Mouse (Mus musculus): ENCODE data around the gene Pin1rt1.

Pin1rt1 gene

DNA sequence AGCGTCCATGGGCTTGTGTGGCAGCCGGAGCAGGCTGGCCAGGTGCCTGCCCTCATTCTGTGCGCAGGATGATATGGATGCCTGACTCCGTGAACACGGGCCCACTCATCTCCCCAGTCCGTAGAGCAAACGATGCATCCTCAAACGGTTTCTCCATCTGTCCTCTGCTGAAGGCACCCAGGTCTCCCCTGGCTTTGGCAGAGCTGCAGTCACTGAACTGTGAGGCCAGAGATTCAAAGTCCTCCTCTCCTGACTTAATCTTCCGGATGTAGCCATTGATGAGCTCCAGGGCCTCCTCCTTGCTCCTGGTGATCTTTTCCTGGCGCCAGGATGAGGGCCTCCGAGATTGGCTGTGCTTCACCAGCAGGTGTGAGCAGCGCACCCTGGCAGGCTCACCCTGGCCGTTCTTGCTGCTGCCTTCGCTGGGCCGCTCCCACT, 1.9 kb downstream of the Pin1rt1 start:
- intact Hi-C loops (cut with DNase I) = no loop called here

DNA sequence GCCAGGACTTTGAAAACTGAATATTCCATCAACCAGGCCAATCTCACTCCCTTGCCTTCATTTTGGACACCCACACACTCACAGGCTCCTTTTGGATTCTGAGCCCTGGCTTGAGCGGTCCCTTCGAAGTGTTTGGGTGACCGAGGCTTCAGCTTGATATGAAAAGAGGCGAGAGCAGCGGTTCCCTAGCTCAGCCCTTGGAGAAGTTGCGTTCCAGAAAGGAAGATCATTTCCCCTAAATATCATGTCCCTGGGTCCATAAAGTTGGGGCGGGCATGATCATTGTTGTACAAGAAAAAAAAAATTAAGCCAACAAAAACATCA, 3.7 kb downstream of the Pin1rt1 start:
- intact Hi-C loops (cut with DNase I) = no loop called here

DNA sequence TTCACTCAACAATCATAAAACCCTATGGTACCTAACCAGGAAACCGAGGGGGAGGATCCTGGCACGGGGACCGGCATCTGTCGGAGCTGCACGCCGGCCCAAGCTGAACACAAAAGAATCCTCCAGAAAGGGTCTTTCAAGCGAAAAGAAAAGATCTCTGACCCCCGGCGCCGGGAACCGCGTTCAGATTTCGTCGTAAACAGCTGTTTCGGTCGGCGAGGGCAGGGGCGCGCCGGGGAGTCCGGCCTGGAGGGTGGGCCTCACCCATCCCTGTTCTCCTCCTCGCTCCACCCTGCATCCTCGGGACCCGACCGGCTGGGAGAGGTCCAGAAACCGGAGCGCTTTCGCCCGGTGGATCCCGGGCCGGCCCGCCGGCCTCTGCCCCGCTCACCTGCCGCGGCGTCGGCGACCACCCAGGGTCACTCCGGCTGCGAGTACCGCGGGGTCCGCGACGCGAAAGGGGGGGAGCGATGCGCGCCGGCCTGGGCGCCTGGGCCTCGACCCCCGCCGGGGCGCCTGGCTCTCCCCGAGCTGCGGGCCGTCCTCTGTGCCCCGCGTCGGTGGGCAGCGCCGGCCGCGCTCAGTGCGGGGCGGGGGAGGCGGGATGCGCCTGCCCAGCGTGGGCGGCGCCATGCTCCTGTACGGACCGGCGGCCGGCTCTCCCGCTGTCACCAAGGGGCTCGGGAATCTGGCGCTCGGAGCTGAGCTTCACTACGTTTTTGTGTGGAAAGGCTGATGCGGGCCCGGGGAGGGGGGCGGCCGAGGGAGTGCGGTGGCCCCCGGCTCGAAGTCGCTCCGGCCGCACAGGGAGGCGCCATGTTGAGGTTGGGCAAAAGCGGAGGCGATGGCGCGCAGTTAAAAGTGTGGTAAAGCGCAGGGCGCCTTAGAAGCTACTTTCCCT, 4.3 kb downstream of the Pin1rt1 start, which contains the start of gene Tcp11l1:
Gene Tcp11l1 (minus strand): TSS at position 585 of the 901 bp plus-strand sequence.
- intact Hi-C loops (cut with DNase I) = no loop called here

DNA sequence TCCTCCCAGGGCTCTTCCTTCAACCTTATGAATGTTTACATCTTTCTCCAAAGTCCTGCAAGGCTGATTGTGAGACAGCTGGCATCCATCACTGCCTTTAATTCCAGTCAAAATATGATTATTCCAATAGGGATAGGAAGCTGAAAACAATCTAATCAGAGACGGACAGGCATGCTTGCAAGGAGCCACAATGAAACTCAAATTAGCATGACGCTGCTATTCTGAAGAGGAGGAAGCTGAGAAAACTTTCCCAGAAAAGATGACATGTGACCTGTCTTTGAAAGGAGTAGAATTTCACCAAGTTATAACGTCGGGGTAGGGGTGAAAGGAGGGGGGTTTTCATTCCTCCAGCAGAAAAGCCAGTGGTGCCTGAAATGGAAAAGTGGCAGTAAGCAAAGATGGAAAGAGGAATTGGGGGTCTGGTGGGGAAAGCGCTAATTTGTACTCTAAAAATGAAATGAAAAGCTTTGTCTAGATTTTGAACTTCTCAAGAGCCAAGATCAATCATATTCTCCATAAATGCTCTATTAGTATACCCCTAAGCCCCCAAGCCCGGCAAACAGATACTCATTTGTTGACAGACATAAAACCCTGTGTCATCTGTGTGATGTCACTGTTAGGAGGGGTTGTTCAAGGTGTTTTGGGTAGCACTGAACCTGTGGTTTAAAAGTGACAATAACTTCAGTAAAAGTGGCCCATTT, 5.4 kb downstream of the Pin1rt1 start:
- intact Hi-C loops (cut with DNase I) = no loop called here

DNA sequence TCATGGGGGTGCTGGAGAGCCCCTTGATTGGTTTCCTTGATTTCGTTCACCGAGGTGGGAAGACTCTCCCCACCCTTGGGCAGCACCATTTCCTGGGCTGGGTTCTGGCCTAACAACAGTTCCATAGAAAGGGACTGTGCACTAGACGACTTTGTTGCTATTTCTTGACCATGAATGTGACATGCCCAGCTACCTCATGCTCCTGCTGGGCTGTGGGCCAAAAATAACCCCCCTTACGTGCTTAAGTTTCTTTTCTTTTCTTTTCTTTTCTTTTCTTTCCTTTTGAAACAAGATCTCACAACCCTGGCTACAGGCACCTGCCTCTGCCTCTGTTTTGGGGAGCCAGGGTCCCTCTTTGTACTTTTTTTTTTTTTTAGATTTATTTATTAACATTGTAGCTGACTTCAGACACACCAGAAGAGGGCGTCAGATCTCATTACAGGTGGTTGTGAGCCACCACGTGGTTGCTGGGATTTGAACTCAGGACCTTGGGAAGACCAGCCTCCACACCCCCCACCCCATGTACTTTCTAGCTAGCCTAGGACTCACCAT, 6.3 kb downstream of the Pin1rt1 start:
- intact Hi-C loops (cut with DNase I) = no loop called here

DNA sequence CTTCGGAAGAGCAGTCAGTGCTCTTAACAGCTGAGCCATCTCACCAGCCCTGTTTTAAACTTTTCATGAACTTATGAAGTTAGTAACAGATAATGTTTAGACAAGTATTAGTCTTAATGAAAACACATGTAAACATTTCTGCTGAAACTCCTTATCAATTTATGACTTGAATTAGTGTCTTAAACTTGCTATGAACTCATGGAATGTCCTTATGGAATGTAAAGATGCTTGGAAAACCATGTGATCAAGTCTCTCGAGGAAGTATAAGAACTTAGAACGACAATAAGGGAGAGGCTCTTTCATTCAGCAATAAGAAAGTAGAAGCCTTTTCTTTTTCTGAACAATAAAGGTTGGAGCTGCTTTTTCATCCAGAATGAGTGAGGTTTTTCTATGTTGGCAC, 11.8 kb downstream of the Pin1rt1 start:
- intact Hi-C loops (cut with DNase I) = no loop called here

DNA sequence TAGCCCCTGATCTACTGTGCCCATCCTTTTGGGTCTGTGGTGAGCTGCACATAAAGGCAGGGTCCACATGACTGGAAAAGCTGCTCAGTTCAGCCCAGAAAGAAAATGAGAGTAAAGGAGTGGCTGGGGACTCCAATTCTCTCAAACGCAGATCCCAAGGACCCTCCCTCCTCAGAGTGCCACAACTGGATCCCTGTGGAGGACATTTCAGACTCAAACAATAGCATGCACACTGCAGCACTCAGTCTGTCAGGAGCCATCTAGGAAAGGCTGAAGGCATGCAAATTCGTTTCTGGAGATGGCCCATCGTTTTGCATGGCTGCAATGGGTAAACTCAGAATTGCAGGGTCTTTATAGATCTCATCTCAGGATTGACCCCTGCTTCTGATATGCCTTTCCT, 13.0 kb downstream of the Pin1rt1 start:
- intact Hi-C loops (cut with DNase I) = no loop called here

DNA sequence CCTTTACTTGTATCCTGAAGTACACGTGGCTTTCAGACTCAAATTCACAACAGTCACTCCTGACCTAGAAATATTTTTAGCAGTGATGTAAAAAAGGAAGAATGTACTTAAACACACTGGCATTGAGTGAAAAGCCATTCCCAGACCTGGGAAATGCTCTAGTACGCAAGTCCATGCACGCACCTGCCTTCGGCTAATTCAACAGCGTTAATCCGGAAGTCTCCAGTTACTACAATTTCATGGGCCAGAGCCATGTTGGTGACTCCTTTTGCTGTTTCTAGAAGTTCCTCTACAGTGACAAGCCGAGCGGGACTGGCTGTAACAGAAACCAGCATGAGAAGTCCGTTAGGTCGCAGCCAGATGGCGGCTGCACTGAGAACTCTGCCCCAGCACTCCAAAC, 16.5 kb downstream of the Pin1rt1 start:
- intact Hi-C loops (cut with DNase I) = no loop called here

DNA sequence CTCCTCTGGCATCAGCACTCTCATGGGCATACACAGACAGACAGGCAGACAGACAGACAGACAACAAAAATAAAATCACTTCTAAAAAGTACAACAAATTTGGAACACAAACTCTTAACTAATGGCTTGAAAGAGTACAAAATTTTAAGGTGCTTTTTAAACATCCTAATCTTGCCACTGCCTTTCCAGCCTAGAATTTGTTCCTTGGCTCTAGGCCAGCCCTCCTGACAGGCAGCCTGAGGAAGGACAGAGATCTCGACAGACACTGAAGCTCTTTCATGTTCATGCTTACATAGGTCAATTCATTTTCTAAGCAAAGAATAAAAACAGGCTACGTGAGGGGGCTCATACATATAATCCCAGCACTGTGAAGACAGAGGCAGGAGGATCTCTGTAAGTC, 23.6 kb downstream of the Pin1rt1 start:
- intact Hi-C loops (cut with DNase I) = no loop called here

DNA sequence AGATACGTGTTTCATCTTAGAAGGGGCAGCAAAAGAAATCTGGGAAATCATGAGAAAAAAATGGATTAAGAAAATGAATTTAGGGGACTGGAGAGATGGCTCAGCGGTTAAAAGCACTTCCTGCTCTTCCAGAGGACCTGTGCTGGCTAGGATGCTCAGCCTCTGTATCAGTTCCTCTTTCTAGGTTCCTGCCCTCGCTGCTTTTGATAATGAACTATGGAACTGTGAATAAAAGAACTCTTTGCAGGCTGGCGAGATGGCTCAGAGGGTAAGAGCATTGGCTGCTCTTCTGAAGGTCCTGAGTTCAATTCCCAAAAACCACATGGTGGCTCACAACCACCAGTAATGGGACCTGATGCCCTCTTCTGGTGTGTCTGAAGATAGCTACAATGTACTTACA, 25.5 kb downstream of the Pin1rt1 start:
- intact Hi-C loops (cut with DNase I) = no loop called here

DNA sequence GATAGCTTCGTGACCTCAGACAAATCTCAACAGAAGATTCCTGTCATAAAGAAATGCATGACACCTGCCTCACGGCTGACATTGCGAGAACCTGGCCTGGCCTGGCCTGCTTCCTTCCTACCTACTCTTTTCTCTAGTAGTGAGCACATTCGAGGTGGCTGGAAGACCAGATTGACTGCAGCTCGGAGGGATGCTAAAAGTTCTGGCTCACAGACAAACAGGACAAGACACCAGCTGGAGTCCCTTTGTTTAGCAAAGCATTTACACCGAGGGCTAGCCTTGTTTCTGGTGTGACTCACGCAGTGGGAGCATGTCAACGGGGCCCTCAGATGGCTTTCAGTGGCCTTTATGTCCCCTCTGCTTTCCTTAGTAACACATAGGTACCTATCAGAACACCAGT, 27.5 kb downstream of the Pin1rt1 start:
- intact Hi-C loops (cut with DNase I) = loop anchor here (5.0 kb wide), 2 partner anchors 59 to 89 kb away; no protein-coding TSS in a partner anchor

DNA sequence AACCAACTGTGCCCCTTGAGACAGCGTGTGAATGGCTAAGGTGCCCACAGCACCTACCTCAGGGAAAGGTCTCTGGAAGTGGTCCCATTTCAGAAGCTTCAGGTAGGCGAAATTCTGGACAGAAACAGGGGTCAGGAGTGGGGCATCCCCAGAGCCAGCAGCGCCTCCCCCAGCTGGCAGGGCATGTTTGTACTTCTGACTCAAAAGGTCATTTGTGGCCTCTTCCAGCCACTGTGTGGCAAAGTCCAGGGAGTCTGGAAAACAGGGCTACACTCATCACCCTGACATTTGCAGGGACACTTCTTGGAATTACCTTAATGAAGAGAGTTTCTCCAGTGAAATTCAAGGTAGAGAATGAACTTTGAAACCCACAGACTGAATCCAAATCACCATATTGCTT, 27.9 kb downstream of the Pin1rt1 start:
- intact Hi-C loops (cut with DNase I) = loop anchor here (5.0 kb wide), 2 partner anchors 59 to 89 kb away; no protein-coding TSS in a partner anchor

DNA sequence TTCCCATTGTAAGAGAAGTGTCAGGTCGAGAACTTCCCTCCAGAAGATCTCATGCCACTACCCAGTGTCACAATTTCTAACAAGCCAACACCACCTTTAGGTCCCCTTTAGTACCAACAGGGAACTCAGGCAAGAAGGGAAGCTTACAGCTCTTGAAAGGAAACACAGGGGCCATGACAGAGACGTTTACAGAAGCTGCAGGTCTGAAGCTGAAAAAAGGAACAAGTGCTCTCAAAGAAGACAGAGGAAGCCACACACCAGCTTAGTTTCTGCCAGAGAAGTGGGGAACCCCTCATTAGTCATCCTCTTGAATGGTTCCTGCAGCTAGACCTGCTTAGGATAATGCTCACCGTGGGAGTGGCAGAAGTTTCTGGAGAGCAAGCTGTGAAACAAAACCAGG, 28.9 kb downstream of the Pin1rt1 start:
- intact Hi-C loops (cut with DNase I) = loop anchor here (5.0 kb wide), 2 partner anchors 60 to 90 kb away; no protein-coding TSS in a partner anchor

DNA sequence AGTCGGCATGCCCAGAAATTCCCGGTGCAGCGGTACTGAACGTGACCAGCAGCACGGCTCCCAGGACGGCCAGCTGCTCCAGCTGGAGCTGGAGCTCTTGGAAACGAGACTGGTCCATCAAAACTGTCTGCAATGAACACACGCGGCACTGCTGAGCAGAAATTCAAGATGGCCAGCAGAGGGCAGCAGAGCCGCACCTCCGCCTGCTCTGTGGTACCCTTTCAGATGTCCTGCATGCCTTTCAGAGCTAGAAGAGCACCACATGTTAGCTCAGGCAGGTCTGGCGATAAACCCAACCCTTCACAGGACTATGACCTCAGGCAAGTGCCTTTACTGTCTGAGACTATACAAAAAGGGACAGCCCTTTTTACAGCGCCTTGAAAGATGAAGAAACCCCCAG, 30.8 kb downstream of the Pin1rt1 start:
- intact Hi-C loops (cut with DNase I) = loop anchor here (5.0 kb wide), 2 partner anchors 62 to 92 kb away; no protein-coding TSS in a partner anchor

DNA sequence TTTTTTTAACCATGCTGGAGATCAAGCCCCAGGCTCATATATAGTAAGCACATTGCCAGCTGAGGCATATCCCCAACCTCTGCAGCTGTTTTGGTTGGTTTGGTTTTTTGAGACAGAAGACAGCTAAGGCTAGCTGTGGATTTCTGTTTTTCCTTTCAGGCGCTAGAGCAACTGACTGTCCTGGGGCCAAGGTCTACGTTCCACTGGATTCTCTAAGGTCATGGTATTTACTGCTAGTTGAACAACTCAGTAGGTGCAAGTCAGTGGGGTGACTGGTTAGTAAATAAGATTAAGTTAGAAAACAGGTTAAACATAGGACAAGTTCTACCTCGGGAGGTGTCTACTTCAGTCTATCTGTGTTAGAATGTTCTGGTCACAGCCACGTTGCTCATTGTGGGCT, 31.4 kb downstream of the Pin1rt1 start:
- intact Hi-C loops (cut with DNase I) = loop anchor here (5.0 kb wide), 2 partner anchors 63 to 93 kb away; no protein-coding TSS in a partner anchor

DNA sequence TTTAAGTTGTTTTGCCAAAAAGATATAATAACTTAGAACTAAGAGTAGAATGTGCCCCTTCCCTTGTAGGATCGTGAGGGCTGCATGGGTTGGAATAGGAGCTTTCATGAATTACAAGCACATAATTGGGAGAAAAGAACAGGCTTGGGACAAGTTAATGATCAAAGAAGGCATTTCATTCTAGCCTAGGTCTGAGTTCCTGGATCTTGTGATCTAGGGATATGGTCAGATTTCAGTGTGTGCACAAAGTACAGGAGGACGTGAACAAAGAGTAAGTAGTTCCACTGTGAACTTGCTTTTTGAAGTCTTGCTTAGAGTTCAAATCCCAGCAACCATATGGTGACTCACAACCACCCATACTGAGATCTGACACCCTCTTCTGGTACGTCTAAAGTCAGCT, 38.9 kb downstream of the Pin1rt1 start:
- intact Hi-C loops (cut with DNase I) = no loop called here

DNA sequence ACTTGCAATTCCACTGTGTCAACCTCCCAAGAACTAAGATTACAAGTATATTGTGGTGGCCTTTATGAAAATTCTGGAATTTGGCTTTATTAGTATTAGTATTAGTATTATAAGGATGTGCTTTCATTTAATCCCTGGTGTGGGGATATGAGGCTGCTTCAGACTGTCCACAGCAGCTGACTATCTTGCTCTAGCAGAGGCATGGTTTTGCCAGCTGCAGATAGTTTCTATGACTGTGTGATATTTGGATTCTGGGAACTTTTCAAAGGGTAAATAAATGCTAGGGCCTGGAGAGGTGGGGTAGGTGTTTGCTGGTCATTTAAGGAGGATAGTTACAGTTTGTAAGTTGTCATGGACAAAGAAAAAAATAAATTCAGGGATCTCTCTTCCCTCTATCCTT, 44.5 kb downstream of the Pin1rt1 start:
- intact Hi-C loops (cut with DNase I) = no loop called here

DNA sequence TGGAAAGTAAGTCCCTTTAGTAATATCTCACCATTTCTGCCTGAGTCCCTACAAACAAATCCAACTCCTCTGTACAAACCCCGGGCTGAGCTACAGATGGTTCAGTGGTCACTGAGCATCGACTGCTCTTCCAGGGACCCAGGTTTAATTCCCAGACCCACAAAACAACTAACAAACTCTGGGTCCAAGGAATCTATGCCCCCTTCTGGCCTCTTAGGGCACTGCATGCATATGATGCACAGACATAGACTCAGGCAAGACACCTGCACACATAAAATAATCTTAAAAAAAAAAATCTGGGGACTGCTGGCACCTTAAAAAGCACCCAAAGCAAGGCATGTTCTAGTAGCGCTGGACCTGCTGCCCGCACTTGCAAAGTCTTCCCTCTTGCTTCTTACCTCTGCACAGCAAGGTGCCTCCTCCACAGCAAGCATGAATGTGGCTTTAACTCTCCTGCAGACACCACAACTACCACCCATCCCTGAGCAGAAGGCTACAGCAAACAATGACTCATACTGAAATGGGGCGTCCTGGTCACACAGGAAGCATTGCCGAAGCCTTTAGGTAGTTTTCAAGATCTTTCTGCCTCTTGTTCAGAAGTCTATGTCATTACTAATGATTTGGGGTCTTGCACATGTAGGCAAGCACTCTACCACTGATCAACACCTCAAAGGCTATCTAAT, 46.9 kb downstream of the Pin1rt1 start:
- intact Hi-C loops (cut with DNase I) = no loop called here
